Mouse (Mus musculus): ENCODE results near the gene Ppp1r3d.
A peak's percentile ranks its signal among the peaks of the same experiment; 100 is the strongest.

Ppp1r3d gene

GRCm38 (mm10) chr2:178414261-178415149 lies at the start of gene Ppp1r3d, which contains the start of gene Fam217b:
TSS of gene Ppp1r3d (minus strand) at chr2:178414472.
TSS of gene Fam217b (plus strand) at chr2:178414524.
- peak; percentile 58 to 61 for DNase-seq

GRCm38 (mm10) chr2:178460353-178460752 lies 46.1 kb upstream of the Ppp1r3d start:
- DNase-seq = no peak

- no peak for DNase-seq
Observed at GRCm38 (mm10) chr2:178457414-178457813, 43.1 kb upstream of the Ppp1r3d start.

- DNase-seq = peak in 1 of 2 experiments; percentile 24
Observed at GRCm38 (mm10) chr2:178454664-178455516, 40.6 kb upstream of the Ppp1r3d start.

GRCm38 (mm10) chr2:178450961-178451360 lies 36.7 kb upstream of the Ppp1r3d start:
- DNase-seq = no peak

- no peak for DNase-seq
Observed at GRCm38 (mm10) chr2:178450236-178450635, 36.0 kb upstream of the Ppp1r3d start.

GRCm38 (mm10) chr2:178449386-178449785 lies 35.1 kb upstream of the Ppp1r3d start:
- no peak for DNase-seq

GRCm38 (mm10) chr2:178437311-178437710 lies 23.0 kb upstream of the Ppp1r3d start:
- no peak for DNase-seq

- no peak for DNase-seq
Observed at GRCm38 (mm10) chr2:178433903-178434302, 19.6 kb upstream of the Ppp1r3d start.

GRCm38 (mm10) chr2:178433495-178433894 lies 19.2 kb upstream of the Ppp1r3d start:
- DNase-seq = no peak

- no peak for DNase-seq
Observed at GRCm38 (mm10) chr2:178430231-178430630, 16.0 kb upstream of the Ppp1r3d start, which contains the start of gene Cdh26. TSS of gene Cdh26 (plus strand) at chr2:178430531.

GRCm38 (mm10) chr2:178429426-178429825 lies 15.2 kb upstream of the Ppp1r3d start:
- DNase-seq = no peak

GRCm38 (mm10) chr2:178428676-178429075 lies 14.4 kb upstream of the Ppp1r3d start:
- DNase-seq = no peak

- DNase-seq = no peak
Observed at GRCm38 (mm10) chr2:178428183-178428582, 13.9 kb upstream of the Ppp1r3d start.

- no peak for DNase-seq
Observed at GRCm38 (mm10) chr2:178427181-178427580, 12.9 kb upstream of the Ppp1r3d start.

GRCm38 (mm10) chr2:178426229-178426628 lies 12.0 kb upstream of the Ppp1r3d start:
- DNase-seq = no peak

- no peak for DNase-seq
Observed at GRCm38 (mm10) chr2:178423223-178423622, 9.0 kb upstream of the Ppp1r3d start.

- DNase-seq = no peak
Observed at GRCm38 (mm10) chr2:178422186-178422585, 7.9 kb upstream of the Ppp1r3d start.

- no peak for DNase-seq
Observed at GRCm38 (mm10) chr2:178421603-178422002, 7.3 kb upstream of the Ppp1r3d start.

GRCm38 (mm10) chr2:178420576-178420975 lies 6.3 kb upstream of the Ppp1r3d start:
- DNase-seq = no peak

GRCm38 (mm10) chr2:178416970-178417369 lies 2.7 kb upstream of the Ppp1r3d start:
- no peak for DNase-seq

GRCm38 (mm10) chr2:178416427-178416826 lies 2.2 kb upstream of the Ppp1r3d start:
- peak; percentile 52 to 55 for DNase-seq

- no peak for DNase-seq
Observed at GRCm38 (mm10) chr2:178415150-178415448, 827 bp upstream of the Ppp1r3d start.
